Mouse (Mus musculus) lung, adult 18-20 months (tissue): ENCODE data around the gene Morn4.

Experiments used
- DNase-seq, 2 experiments: peaks; one replicate each; pipeline ENCODE4 v3.0.0; 2022; ENCODE audit warnings: mixed read lengths in 2 of 2

Morn4 gene

GRCm38 (mm10) chr19:42086166-42086565 is at the start of gene Morn4:
Morn4 (minus strand) TSS chr19:42086357.
- peak; percentile 69 to 80 for DNase-seq

GRCm38 (mm10) chr19:42135070-42135469 is 48.9 kb upstream of the Morn4 start:
- DNase-seq, result no peak

- peak; percentile 63 to 64 for DNase-seq
These were observed 44.9 kb upstream of the Morn4 start for GRCm38 (mm10) chr19:42131101-42131500.

- no peak for DNase-seq
These were observed 44.1 kb upstream of the Morn4 start for GRCm38 (mm10) chr19:42130294-42130606.

- DNase-seq, result no peak
These were observed 43.5 kb upstream of the Morn4 start for GRCm38 (mm10) chr19:42129509-42130293.

- peak; percentile 100 for DNase-seq
These were observed 42.8 kb upstream of the Morn4 start, which contains the start of gene Avpi1 for GRCm38 (mm10) chr19:42128787-42129508. Avpi1 (minus strand) TSS chr19:42129059.

- DNase-seq, result no peak
These were observed 42.0 kb upstream of the Morn4 start for GRCm38 (mm10) chr19:42128052-42128740.

- DNase-seq, result peak in 1 of 2 experiments; percentile 68
These were observed 40.9 kb upstream of the Morn4 start for GRCm38 (mm10) chr19:42127024-42127423.

- no peak for DNase-seq
These were observed 40.1 kb upstream of the Morn4 start for GRCm38 (mm10) chr19:42126219-42126605.

- no peak for DNase-seq
These were observed 39.5 kb upstream of the Morn4 start for GRCm38 (mm10) chr19:42125501-42126218.

- DNase-seq, result no peak
These were observed 38.5 kb upstream of the Morn4 start for GRCm38 (mm10) chr19:42124684-42125083.

GRCm38 (mm10) chr19:42120451-42120850 is 34.3 kb upstream of the Morn4 start:
- peak; percentile 62 to 75 for DNase-seq

GRCm38 (mm10) chr19:42118596-42118995 is 32.4 kb upstream of the Morn4 start:
- DNase-seq, result no peak

- DNase-seq, result no peak
These were observed 32.0 kb upstream of the Morn4 start for GRCm38 (mm10) chr19:42118142-42118541.

- DNase-seq, result peak; percentile 51 to 74
These were observed 29.7 kb upstream of the Morn4 start for GRCm38 (mm10) chr19:42115783-42116335.

GRCm38 (mm10) chr19:42104681-42105080 is 18.5 kb upstream of the Morn4 start:
- no peak for DNase-seq

- no peak for DNase-seq
These were observed 13.2 kb upstream of the Morn4 start for GRCm38 (mm10) chr19:42099406-42099805.

GRCm38 (mm10) chr19:42090637-42091141 is 4.5 kb upstream of the Morn4 start:
- DNase-seq, result peak in 1 of 2 experiments; percentile 46

GRCm38 (mm10) chr19:42089748-42090595 is 3.8 kb upstream of the Morn4 start, which contains the start of gene Pi4k2a:
Pi4k2a (plus strand) TSS chr19:42090470.
- DNase-seq, result peak; percentile 100

GRCm38 (mm10) chr19:42089103-42089747 is 3.1 kb upstream of the Morn4 start:
- peak; percentile 75 to 78 for DNase-seq

- no peak for DNase-seq
These were observed 467 bp downstream of the Morn4 start for GRCm38 (mm10) chr19:42085690-42086089.
